Mouse (Mus musculus) neutrophil, adult 83 days (primary cell): ENCODE data around the gene Gna14. TPM values are rescaled to one million over a fixed set of nuclear protein-coding genes. Genes with fewer than 3 reads are reported as not detected.

Source experiments
- total RNA-seq, 2 experiments: library from RNA; stranded (reverse); gene quantifications; one replicate each; pipeline ENCODE4 v1.2.4; 2023

Gene Gna14
- under 1 TPM; 0.29 to 0.66 TPM for total RNA-seq

DNA sequence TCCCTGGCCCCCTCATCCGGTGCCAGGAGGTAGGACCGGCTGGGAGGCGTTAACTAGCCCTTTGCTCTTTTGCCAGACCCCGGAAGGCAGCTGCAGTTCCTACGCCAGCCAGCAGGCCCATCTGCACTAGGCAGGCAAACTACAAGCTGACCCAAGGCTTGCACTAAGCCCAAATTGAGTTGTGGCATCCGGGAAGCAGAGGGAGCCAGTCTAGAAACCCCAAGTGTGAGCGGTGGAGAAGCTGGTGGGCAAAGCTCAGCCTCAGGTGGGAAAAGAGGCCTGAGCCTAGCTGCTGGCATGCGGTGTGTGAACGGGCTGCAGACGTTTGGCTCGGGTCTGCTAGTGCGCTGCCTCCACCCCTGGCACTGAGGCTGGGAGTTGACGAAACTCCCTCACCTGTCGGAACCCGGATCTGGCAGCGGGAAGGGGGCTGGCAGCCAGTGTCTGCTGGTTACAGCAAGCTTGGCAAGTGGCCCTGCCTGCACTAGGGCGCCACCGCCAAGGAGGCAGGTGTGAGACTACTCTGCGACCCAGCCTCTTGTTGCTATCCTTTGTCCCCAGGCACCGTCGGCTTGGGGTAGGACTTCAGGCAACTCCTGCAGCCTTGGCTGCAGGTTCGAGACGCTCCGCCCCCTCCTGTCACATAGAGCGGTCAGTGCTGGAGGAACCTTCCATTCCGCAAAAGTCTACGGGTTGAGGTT, at the start of gene Gna14:
TSS of gene Gna14 (plus strand) at position 232 of the 701 bp plus-strand sequence.

